Mouse (Mus musculus) megakaryocyte, adult 5-6 weeks (primary cell): ENCODE measurements around the gene Dennd2c. TPM values are rescaled to one million over a fixed set of nuclear protein-coding genes. Genes with fewer than 3 reads are reported as not detected.

Experiments
- ATAC-seq: 2 replicates; pipeline ENCODE4 v1.8.0; 2016; ENCODE audit warnings: mild to moderate bottlenecking, inconsistent platforms; ENCODE audit not compliant: poor library complexity, severe bottlenecking
- total RNA-seq, 2 experiments: library from RNA; stranded (forward) in 1 of 2; stranded (reverse) in 1 of 2; fragments of 153-499, 151-499 nt in 1 of 2; fragments of 221-1000, 200-1000 nt in 1 of 2; gene quantifications; 2 replicates each; pipeline versions ENCODE4 v1.2.3 to v1.2.4; 2015 to 2017

The Dennd2c gene
- total RNA-seq (2015) (3.4 and 5.0 TPM in 2 replicates), total RNA-seq (2017) (5.3 and 6.9 TPM in 2 replicates)

- ATAC-seq, result peak; percentile 94
These were observed at the start of gene Dennd2c for GRCm38 (mm10) chr3:103102454-103103390. TSS of gene Dennd2c (plus strand) at chr3:103102604.

GRCm38 (mm10) chr3:103056016-103056595, 46.3 kb upstream of the Dennd2c start:
- ATAC-seq, result no peak

GRCm38 (mm10) chr3:103057752-103058151, 44.7 kb upstream of the Dennd2c start:
- ATAC-seq, result peak; percentile 14

GRCm38 (mm10) chr3:103058207-103059157, 43.9 kb upstream of the Dennd2c start, which contains the start of gene Nras:
TSS of gene Nras (plus strand) at chr3:103058285.
- ATAC-seq, result peak; percentile 99

GRCm38 (mm10) chr3:103066927-103067326, 35.5 kb upstream of the Dennd2c start:
- ATAC-seq, result no peak

- no peak for ATAC-seq
These were observed 33.4 kb upstream of the Dennd2c start for GRCm38 (mm10) chr3:103068971-103069370.

GRCm38 (mm10) chr3:103073771-103074170, 28.6 kb upstream of the Dennd2c start, which contains the start of gene Ampd1:
TSS of gene Ampd1 (plus strand) at chr3:103074014.
- no peak for ATAC-seq

- ATAC-seq, result no peak
These were observed 26.5 kb upstream of the Dennd2c start for GRCm38 (mm10) chr3:103075871-103076270.

- no peak for ATAC-seq
These were observed 25.9 kb upstream of the Dennd2c start for GRCm38 (mm10) chr3:103076476-103076875.

- no peak for ATAC-seq
These were observed 23.1 kb upstream of the Dennd2c start for GRCm38 (mm10) chr3:103079301-103079700.

GRCm38 (mm10) chr3:103081051-103081450, 21.4 kb upstream of the Dennd2c start:
- ATAC-seq, result no peak

- no peak for ATAC-seq
These were observed 20.4 kb upstream of the Dennd2c start for GRCm38 (mm10) chr3:103081861-103082453.

GRCm38 (mm10) chr3:103082761-103083160, 19.6 kb upstream of the Dennd2c start:
- ATAC-seq, result no peak

- no peak for ATAC-seq
These were observed 16.4 kb upstream of the Dennd2c start for GRCm38 (mm10) chr3:103085986-103086385.

- ATAC-seq, result peak; percentile 18; the same call in 1 of the 2 replicates
These were observed 10.7 kb upstream of the Dennd2c start for GRCm38 (mm10) chr3:103091753-103092152.

GRCm38 (mm10) chr3:103098662-103099061, 3.7 kb upstream of the Dennd2c start:
- ATAC-seq, result no peak

- no peak for ATAC-seq
These were observed 2.7 kb upstream of the Dennd2c start for GRCm38 (mm10) chr3:103099667-103100066.

GRCm38 (mm10) chr3:103100735-103101134, 1.7 kb upstream of the Dennd2c start:
- no peak for ATAC-seq

- ATAC-seq, result no peak
These were observed 1.2 kb upstream of the Dennd2c start for GRCm38 (mm10) chr3:103101194-103101593.

GRCm38 (mm10) chr3:103101909-103102308, 495 bp upstream of the Dennd2c start:
- peak; percentile 36 for ATAC-seq
